Mouse (Mus musculus) C2C12 (cell line): ENCODE results near the gene Wdr11.

Experiments
- CEBPB ChIP-seq: IDR thresholded peaks from one replicate; pipeline ENCODE4 v1.6.1; 2011; ENCODE audit warnings: low read depth, mild to moderate bottlenecking, control low read depth, moderate library complexity
- CTCF ChIP-seq: IDR thresholded peaks from one replicate; pipeline ENCODE4 v1.5.1; 2011; ENCODE audit not compliant: control insufficient read depth, insufficient read depth, insufficient read length
- FOSL1 ChIP-seq: IDR thresholded peaks from one replicate; pipeline ENCODE4 v1.8.0; 2011; ENCODE audit warnings: mild to moderate bottlenecking, low read length; ENCODE audit not compliant: poor library complexity, insufficient read depth, severe bottlenecking
- MAX ChIP-seq: IDR thresholded peaks from one replicate; pipeline ENCODE4 v1.6.1; 2011; ENCODE audit warnings: mild to moderate bottlenecking, control low read depth
- MYOD1 ChIP-seq: IDR thresholded peaks from one replicate; pipeline ENCODE4 v1.6.1; 2011; ENCODE audit warnings: low read depth; ENCODE audit not compliant: control insufficient read depth, insufficient read length
- MYOG ChIP-seq: IDR thresholded peaks from one replicate; pipeline ENCODE4 v1.6.1; 2011; ENCODE audit not compliant: control insufficient read depth, insufficient read length; ENCODE audit errors: extremely low read depth
- USF1 ChIP-seq: IDR thresholded peaks from one replicate; pipeline ENCODE4 v1.6.1; 2011; ENCODE audit warnings: low read depth, mild to moderate bottlenecking, control low read depth, moderate library complexity

DNA sequence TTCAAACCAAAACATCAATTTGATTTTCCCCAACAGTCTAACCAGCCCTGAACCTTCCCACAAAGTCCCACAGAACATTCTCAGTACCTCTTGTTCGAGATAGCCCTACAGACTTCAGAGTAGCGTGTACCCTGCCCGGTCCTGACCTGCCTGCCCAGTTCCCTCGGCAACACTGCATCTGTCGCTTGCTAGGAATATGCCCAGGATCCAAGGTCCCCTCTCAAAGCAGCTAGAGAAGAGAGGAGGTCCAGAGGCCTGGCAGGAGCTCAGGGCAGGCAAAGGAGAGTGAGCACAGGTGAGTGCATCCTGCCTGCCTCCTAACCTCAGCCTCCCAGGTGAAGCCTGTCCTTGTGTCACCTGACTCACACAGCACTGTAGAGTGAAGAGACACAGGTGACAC is 47.3 kb downstream of the Wdr11 start:
- TF ChIP-seq USF1 (no peak), CEBPB (no peak), MYOG (no peak), CTCF (no peak), MAX (no peak), FOSL1 (no peak), MYOD1 (no peak)
